Mouse (Mus musculus) spleen, adult 12 weeks (tissue): ENCODE results near the gene Cga.
"Not testable (repeated sequence)": the region's sequence is repeated elsewhere in the genome, so short reads cannot be mapped to it uniquely, and the experiment has no call there.

Source experiments
- DNase-seq: peaks from one replicate; pipeline ENCODE4 v3.0.0; 2022; ENCODE audit warnings: low spot score

Gene Cga

GRCm38 (mm10) chr4:34889812-34890185, 3.8 kb upstream of the Cga start:
- DNase-seq, result no peak

- no peak for DNase-seq
Measured at GRCm38 (mm10) chr4:34898497-34898896, 4.9 kb downstream of the Cga start.

GRCm38 (mm10) chr4:34899322-34899721, 5.7 kb downstream of the Cga start:
- no peak for DNase-seq

- no peak for DNase-seq
Measured at GRCm38 (mm10) chr4:34900155-34900554, 6.6 kb downstream of the Cga start.

GRCm38 (mm10) chr4:34901166-34901565, 7.6 kb downstream of the Cga start:
- no peak for DNase-seq

- not testable (repeated sequence) for DNase-seq
Measured at GRCm38 (mm10) chr4:34901582-34901981, 8.0 kb downstream of the Cga start.

GRCm38 (mm10) chr4:34905396-34905795, 11.8 kb downstream of the Cga start:
- DNase-seq, result no peak

- no peak for DNase-seq
Measured at GRCm38 (mm10) chr4:34906151-34906550, 12.6 kb downstream of the Cga start.

GRCm38 (mm10) chr4:34907026-34907425, 13.4 kb downstream of the Cga start:
- DNase-seq, result no peak

- DNase-seq, result no peak
Measured at GRCm38 (mm10) chr4:34908127-34908526, 14.5 kb downstream of the Cga start.

GRCm38 (mm10) chr4:34911401-34911800, 17.8 kb downstream of the Cga start:
- DNase-seq, result no peak

- no peak for DNase-seq
Measured at GRCm38 (mm10) chr4:34912171-34912570, 18.6 kb downstream of the Cga start.

- DNase-seq, result no peak
Measured at GRCm38 (mm10) chr4:34917400-34917799, 23.8 kb downstream of the Cga start.

GRCm38 (mm10) chr4:34922177-34922870, 28.7 kb downstream of the Cga start:
- no peak for DNase-seq

GRCm38 (mm10) chr4:34928386-34928785, 34.8 kb downstream of the Cga start:
- not testable (repeated sequence) for DNase-seq

GRCm38 (mm10) chr4:34941046-34941445, 47.5 kb downstream of the Cga start:
- DNase-seq, result no peak

- no peak for DNase-seq
Measured at GRCm38 (mm10) chr4:34947181-34947580, 53.6 kb downstream of the Cga start.

GRCm38 (mm10) chr4:34953716-34954115, 60.1 kb downstream of the Cga start:
- DNase-seq, result no peak
